Mouse (Mus musculus): ENCODE data around the gene Afdn. TPM values are rescaled to one million over a fixed set of nuclear protein-coding genes. Genes with fewer than 3 reads are reported as not detected.
"Not testable (repeated sequence)": the region's sequence is repeated elsewhere in the genome, so short reads cannot be mapped to it uniquely, and the experiment has no call there.

The Afdn gene
- polyA plus RNA-seq, 1 experiment from 2014 or later: 116 TPM

DNA sequence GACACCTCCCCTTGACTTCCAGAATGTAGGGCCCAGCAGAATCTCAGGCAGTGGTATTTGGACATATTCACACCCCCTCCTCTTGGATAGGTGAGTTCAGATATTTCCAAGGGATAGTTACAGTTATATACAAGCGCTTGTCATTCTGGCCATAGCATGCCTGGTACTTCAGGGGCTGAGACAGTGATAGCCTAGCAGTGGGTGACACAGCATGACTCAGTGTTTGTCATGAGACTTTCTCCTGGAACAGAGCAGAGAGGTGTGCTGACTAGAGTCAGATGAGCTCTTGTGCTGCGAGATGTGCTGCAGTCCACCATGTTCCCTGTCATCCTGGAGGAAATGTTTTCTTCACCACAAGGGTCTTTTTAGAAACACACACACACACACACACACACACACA is 164.2 kb downstream of the Afdn start:
- no peak for DNase-seq (ENCODE audit: low spot score)
- ATAC-seq (ENCODE audit: low FRiP score, low TSS enrichment): no peak
- Histone ChIP-seq H3K9me3 (ENCODE audit: control insufficient read depth, low read length) (no peaks in the 10 kb centered on the region), H3K9ac (ENCODE audit: low read length) (no peak overlapping the region), H3K4me3 (ENCODE audit: low read depth, low read length) (no peak overlapping the region), H3K4me1 (replicated peaks; ENCODE audit: control insufficient read depth, insufficient read depth) (no peaks in the 10 kb centered on the region), H3K27ac (replicated peaks) (no peak overlapping the region), H3K36me3 (ENCODE audit: control insufficient read depth, insufficient read depth, low read length) (no peaks in the 10 kb centered on the region), H3K4me2 (replicated peaks; ENCODE audit: low read depth) (no peak overlapping the region), H3K27me3 (ENCODE audit: control insufficient read depth, insufficient read depth, low read length) (no peaks in the 10 kb centered on the region)
- no peak for TF ChIP-seq EP300 (optimal IDR thresholded peaks at IDR 0.05)
- no peak for TF ChIP-seq CTCF (IDR thresholded peaks at IDR 0.05; ENCODE audit: low read depth)
- 79% methylated on average over 2 of the region's 2 CpGs for WGBS

DNA sequence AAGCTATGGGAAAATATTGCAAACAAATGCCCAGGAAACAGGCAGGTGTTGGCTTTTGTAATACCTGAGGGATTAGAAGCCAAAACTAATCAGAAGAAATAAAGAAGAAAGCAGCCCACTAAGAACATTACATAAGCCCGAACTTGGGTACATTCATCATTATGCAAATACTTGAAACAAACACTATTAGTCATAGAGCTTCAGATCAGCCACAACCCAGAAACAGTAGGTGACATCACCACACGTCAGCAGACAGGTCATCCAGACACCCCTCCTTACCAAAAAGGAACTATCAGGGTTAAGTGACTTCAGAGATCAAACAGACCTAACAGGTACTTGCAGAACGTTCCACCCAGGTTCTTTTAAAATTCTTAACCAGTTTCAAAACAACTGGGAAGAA is 165.6 kb downstream of the Afdn start:
- Histone ChIP-seq H3K9ac (ENCODE audit: low read length) (no peak overlapping the region), H3K36me3 (ENCODE audit: control insufficient read depth, insufficient read depth, low read length) (no peaks in the 10 kb centered on the region), H3K27me3 (ENCODE audit: control insufficient read depth, insufficient read depth, low read length) (no peaks in the 10 kb centered on the region), H3K4me2 (replicated peaks; ENCODE audit: low read depth) (no peak overlapping the region), H3K9me3 (ENCODE audit: control insufficient read depth, low read length) (no peaks in the 10 kb centered on the region), H3K4me3 (ENCODE audit: low read depth, low read length) (no peak overlapping the region), H3K4me1 (replicated peaks; ENCODE audit: control insufficient read depth, insufficient read depth) (no peaks in the 10 kb centered on the region), H3K27ac (replicated peaks) (peak overlapping the region; percentile 53; the same call in 1 of the 2 replicates)
- TF ChIP-seq CTCF (IDR thresholded peaks at IDR 0.05; ENCODE audit: low read depth) (no peak), EP300 (optimal IDR thresholded peaks at IDR 0.05) (no peak)
- DNase-seq (ENCODE audit: low spot score) (peak; percentile 35), ATAC-seq (ENCODE audit: low FRiP score, low TSS enrichment) (peak; percentile 85)
- 42% methylated on average over 3 of the region's 3 CpGs for whole genome bisulfite sequencing

DNA sequence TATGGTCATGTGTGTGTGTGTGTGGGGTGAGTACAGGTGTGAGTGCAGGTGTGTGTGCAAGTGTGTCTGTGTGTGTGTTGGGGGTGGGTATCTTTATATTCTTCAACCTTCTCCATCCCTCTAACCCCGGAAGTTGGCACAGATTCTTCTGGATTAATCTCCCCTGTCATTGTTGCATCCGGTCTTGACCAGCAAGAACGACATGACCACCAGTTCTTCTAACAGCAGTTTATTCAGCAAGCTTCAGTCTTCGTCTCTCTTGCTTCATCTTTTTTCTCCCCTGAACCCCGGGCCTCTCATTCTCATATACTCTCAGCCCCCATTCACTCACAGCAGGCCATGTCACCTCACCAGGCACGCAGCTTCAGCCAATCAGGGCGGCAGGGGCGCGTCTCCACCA is 170.1 kb downstream of the Afdn start:
- 77% methylated on average over 9 of the region's 9 CpGs for WGBS
- no peaks in the 10 kb centered on the region for H3K36me3 ChIP-seq (ENCODE audit: control insufficient read depth, insufficient read depth, low read length)
- H3K4me1 ChIP-seq (replicated peaks; ENCODE audit: control insufficient read depth, insufficient read depth): no peaks in the 10 kb centered on the region
- ATAC-seq (ENCODE audit: low FRiP score, low TSS enrichment) (no peak), DNase-seq (ENCODE audit: low spot score) (no peak)
- no peak overlapping the region for H3K9ac ChIP-seq (ENCODE audit: low read length)
- no peak overlapping the region for H3K27ac ChIP-seq (replicated peaks)
- no peaks in the 10 kb centered on the region for H3K9me3 ChIP-seq (ENCODE audit: control insufficient read depth, low read length)
- H3K27me3 ChIP-seq (ENCODE audit: control insufficient read depth, insufficient read depth, low read length): no peaks in the 10 kb centered on the region
- no peak overlapping the region for H3K4me2 ChIP-seq (replicated peaks; ENCODE audit: low read depth)
- TF ChIP-seq CTCF (IDR thresholded peaks at IDR 0.05; ENCODE audit: low read depth): no peak
- no peak for TF ChIP-seq EP300 (optimal IDR thresholded peaks at IDR 0.05)
- H3K4me3 ChIP-seq (ENCODE audit: low read depth, low read length): no peak overlapping the region

DNA sequence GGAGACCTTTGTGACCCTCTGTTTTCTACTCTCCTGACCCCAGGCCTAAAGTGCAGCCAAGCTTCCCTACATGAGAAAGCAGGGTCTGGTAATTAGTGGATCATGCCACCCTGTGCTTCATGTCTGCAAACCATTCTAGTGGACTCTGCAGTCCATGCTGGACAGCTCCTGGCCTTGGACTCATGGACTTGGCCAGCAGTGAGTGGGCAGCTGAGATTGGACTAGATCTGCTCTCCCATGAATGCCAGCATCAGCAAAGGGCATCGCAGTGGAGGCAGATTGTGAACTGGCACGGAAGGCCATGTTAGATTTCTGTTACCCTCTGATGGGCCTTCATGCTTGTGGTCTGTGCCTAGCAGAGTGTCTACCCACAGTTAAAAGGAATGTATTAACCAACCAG is 175.0 kb downstream of the Afdn start:
- not testable (repeated sequence) for ATAC-seq (ENCODE audit: low FRiP score, low TSS enrichment); H3K27me3 ChIP-seq (ENCODE audit: control insufficient read depth, insufficient read depth, low read length); H3K9ac ChIP-seq (ENCODE audit: low read length); H3K4me3 ChIP-seq (ENCODE audit: low read depth, low read length); H3K9me3 ChIP-seq (ENCODE audit: control insufficient read depth, low read length); H3K27ac ChIP-seq (replicated peaks); H3K4me1 ChIP-seq (replicated peaks; ENCODE audit: control insufficient read depth, insufficient read depth); H3K4me2 ChIP-seq (replicated peaks; ENCODE audit: low read depth); DNase-seq (ENCODE audit: low spot score); H3K36me3 ChIP-seq (ENCODE audit: control insufficient read depth, insufficient read depth, low read length)
- 98% methylated on average over 2 of the region's 2 CpGs for WGBS

- no peaks in the 10 kb centered on the region for H3K9me3 ChIP-seq (ENCODE audit: control insufficient read depth, low read length)
- no peak for DNase-seq (ENCODE audit: low spot score)
- H3K4me2 ChIP-seq (replicated peaks; ENCODE audit: low read depth): no peak overlapping the region
- no peak overlapping the region for H3K9ac ChIP-seq (ENCODE audit: low read length)
- 90% methylated on average over 4 of the region's 4 CpGs for WGBS
- no peaks in the 10 kb centered on the region for H3K4me1 ChIP-seq (replicated peaks; ENCODE audit: control insufficient read depth, insufficient read depth)
- no peak for ATAC-seq (ENCODE audit: low FRiP score, low TSS enrichment)
- H3K36me3 ChIP-seq (ENCODE audit: control insufficient read depth, insufficient read depth, low read length): no peaks in the 10 kb centered on the region
- no peak overlapping the region for H3K4me3 ChIP-seq (ENCODE audit: low read depth, low read length)
- no peaks in the 10 kb centered on the region for H3K27me3 ChIP-seq (ENCODE audit: control insufficient read depth, insufficient read depth, low read length)
- no peak overlapping the region for H3K27ac ChIP-seq (replicated peaks)
- TF ChIP-seq CTCF (IDR thresholded peaks at IDR 0.05; ENCODE audit: low read depth) (no peak), EP300 (optimal IDR thresholded peaks at IDR 0.05) (no peak)
Observed at GRCm38 (mm10) chr17:13937787-13938186, 177.4 kb downstream of the Afdn start.

- TF ChIP-seq EP300 (optimal IDR thresholded peaks at IDR 0.05) (no peak), CTCF (IDR thresholded peaks at IDR 0.05; ENCODE audit: low read depth) (no peak)
- ATAC-seq (ENCODE audit: low FRiP score, low TSS enrichment) (no peak), DNase-seq (ENCODE audit: low spot score) (no peak)
- Histone ChIP-seq H3K27ac (replicated peaks) (no peak overlapping the region), H3K9me3 (ENCODE audit: control insufficient read depth, low read length) (no peaks in the 10 kb centered on the region), H3K4me1 (replicated peaks; ENCODE audit: control insufficient read depth, insufficient read depth) (no peaks in the 10 kb centered on the region), H3K4me2 (replicated peaks; ENCODE audit: low read depth) (no peak overlapping the region), H3K9ac (ENCODE audit: low read length) (no peak overlapping the region), H3K36me3 (ENCODE audit: control insufficient read depth, insufficient read depth, low read length) (no peaks in the 10 kb centered on the region), H3K27me3 (ENCODE audit: control insufficient read depth, insufficient read depth, low read length) (no peaks in the 10 kb centered on the region), H3K4me3 (ENCODE audit: low read depth, low read length) (no peak overlapping the region)
- WGBS: 63% methylated on average over 3 of the region's 3 CpGs
Observed at GRCm38 (mm10) chr17:13938652-13939051, 178.3 kb downstream of the Afdn start.

GRCm38 (mm10) chr17:13939231-13939630 is 178.9 kb downstream of the Afdn start:
- 94% methylated on average over 2 of the region's 2 CpGs for WGBS
- H3K9me3 ChIP-seq (ENCODE audit: control insufficient read depth, low read length): not testable (repeated sequence)

More at GRCm38 (mm10) chr17:13939231-13939630, 178.9 kb downstream of the Afdn start:
- H3K4me3 ChIP-seq (ENCODE audit: low read depth, low read length); H3K27ac ChIP-seq (replicated peaks); H3K4me1 ChIP-seq (replicated peaks; ENCODE audit: control insufficient read depth, insufficient read depth); H3K36me3 ChIP-seq (ENCODE audit: control insufficient read depth, insufficient read depth, low read length); DNase-seq (ENCODE audit: low spot score); H3K27me3 ChIP-seq (ENCODE audit: control insufficient read depth, insufficient read depth, low read length); ATAC-seq (ENCODE audit: low FRiP score, low TSS enrichment); H3K9ac ChIP-seq (ENCODE audit: low read length); H3K4me2 ChIP-seq (replicated peaks; ENCODE audit: low read depth): not testable (repeated sequence)
